Mouse (Mus musculus) ES-E14 (cell line): Measurements from ENCODE around the gene E2f6. TPM values are rescaled to one million over a fixed set of nuclear protein-coding genes. Genes with fewer than 3 reads are reported as not detected.

ENCODE experiments used
- DNase-seq: peaks from one replicate; pipeline ENCODE4 v3.0.0-alpha.2; 2013; ENCODE audit warnings: low read depth, low spot score
- H3K27ac ChIP-seq: 2 replicates; pipeline ENCODE4 v1.5.1; 2012; ENCODE audit warnings: low read depth, mild to moderate bottlenecking, low read length, moderate library complexity, mixed read lengths; ENCODE audit not compliant: poor library complexity, insufficient read depth, severe bottlenecking
- H3K36me3 ChIP-seq: 2 replicates; pipeline ENCODE4 v1.6.1; 2012; ENCODE audit warnings: mild to moderate bottlenecking, low read length, moderate library complexity, mixed read lengths; ENCODE audit not compliant: control insufficient read depth, poor library complexity, insufficient read depth, severe bottlenecking
- H3K4me1 ChIP-seq, 2 experiments: fragments of 150-350 bp in 1 of 2; sonication (generic) in 1 of 2; 2 replicates each; pipeline ENCODE4 v1.6.1; 2012; ENCODE audit warnings: low read length in 2 of 2, mild to moderate bottlenecking in 1 of 2, mixed read lengths in 1 of 2; ENCODE audit not compliant: control insufficient read depth in 2 of 2, insufficient read depth in 2 of 2, poor library complexity in 1 of 2
- H3K4me3 ChIP-seq, 2 experiments: fragments of 150-350 bp in 1 of 2; sonication (generic) in 1 of 2; 2 replicates each; pipeline ENCODE4 v1.5.1; 2012; ENCODE audit warnings: low read length in 2 of 2, low read depth in 1 of 2, mild to moderate bottlenecking in 1 of 2, mixed read lengths in 1 of 2; ENCODE audit not compliant: insufficient read depth in 1 of 2, poor library complexity in 1 of 2, severe bottlenecking in 1 of 2
- H3K9ac ChIP-seq: 2 replicates; pipeline ENCODE4 v1.6.1; 2012; ENCODE audit warnings: low read depth, mild to moderate bottlenecking, low read length, mixed read lengths; ENCODE audit not compliant: poor library complexity, insufficient read depth, severe bottlenecking
- H3K9me3 ChIP-seq: fragments of 150-350 bp; sonication (generic); 2 replicates; pipeline ENCODE4 v1.6.1; 2012; ENCODE audit warnings: low read depth, mild to moderate bottlenecking, low read length; ENCODE audit not compliant: control insufficient read depth, insufficient read depth
- CHD2 ChIP-seq: IDR thresholded peaks from 2 replicates; pipeline ENCODE4 v1.6.1; 2014; ENCODE audit warnings: mild to moderate bottlenecking, low read depth, low read length, inconsistent platforms
- HCFC1 ChIP-seq: IDR thresholded peaks from 2 replicates; pipeline ENCODE4 v1.6.1; 2012; ENCODE audit warnings: low read length, inconsistent platforms, borderline replicate concordance; ENCODE audit not compliant: insufficient read depth
- MAFK ChIP-seq: IDR thresholded peaks from 2 replicates; pipeline ENCODE4 v1.6.1; 2014; ENCODE audit warnings: mild to moderate bottlenecking, low read depth, low read length, inconsistent platforms; ENCODE audit not compliant: insufficient read depth
- ZC3H11A ChIP-seq: IDR thresholded peaks from 2 replicates; pipeline ENCODE4 v1.6.1; 2012; ENCODE audit warnings: low read depth, mild to moderate bottlenecking, inconsistent platforms, low read length, borderline replicate concordance
- ZNF384 ChIP-seq: IDR thresholded peaks from 2 replicates; pipeline ENCODE4 v1.6.1; 2012; ENCODE audit warnings: low read depth, low read length, inconsistent platforms
- in situ Hi-C, 2 experiments: fragments of 600-800 bp; cut with MboI; formaldehyde crosslinking; loops; one replicate each; pipeline ENCODE4 v1.15.1; 2025; ENCODE audit warnings: low sequenced_read_pairs in 2 of 2, inconsistent platforms in 1 of 2; ENCODE audit not compliant: unreplicated experiment in 2 of 2
- total RNA-seq: library from RNA; depleted of rRNA; stranded (reverse); fragments of 300-350 nt; gene quantifications from 2 replicates; pipeline ENCODE4 v1.2.3, GENCODE M21; 2012; rRNA removed

The E2f6 gene
- 10.5 and 12.0 TPM in 2 replicates for total RNA-seq

DNA sequence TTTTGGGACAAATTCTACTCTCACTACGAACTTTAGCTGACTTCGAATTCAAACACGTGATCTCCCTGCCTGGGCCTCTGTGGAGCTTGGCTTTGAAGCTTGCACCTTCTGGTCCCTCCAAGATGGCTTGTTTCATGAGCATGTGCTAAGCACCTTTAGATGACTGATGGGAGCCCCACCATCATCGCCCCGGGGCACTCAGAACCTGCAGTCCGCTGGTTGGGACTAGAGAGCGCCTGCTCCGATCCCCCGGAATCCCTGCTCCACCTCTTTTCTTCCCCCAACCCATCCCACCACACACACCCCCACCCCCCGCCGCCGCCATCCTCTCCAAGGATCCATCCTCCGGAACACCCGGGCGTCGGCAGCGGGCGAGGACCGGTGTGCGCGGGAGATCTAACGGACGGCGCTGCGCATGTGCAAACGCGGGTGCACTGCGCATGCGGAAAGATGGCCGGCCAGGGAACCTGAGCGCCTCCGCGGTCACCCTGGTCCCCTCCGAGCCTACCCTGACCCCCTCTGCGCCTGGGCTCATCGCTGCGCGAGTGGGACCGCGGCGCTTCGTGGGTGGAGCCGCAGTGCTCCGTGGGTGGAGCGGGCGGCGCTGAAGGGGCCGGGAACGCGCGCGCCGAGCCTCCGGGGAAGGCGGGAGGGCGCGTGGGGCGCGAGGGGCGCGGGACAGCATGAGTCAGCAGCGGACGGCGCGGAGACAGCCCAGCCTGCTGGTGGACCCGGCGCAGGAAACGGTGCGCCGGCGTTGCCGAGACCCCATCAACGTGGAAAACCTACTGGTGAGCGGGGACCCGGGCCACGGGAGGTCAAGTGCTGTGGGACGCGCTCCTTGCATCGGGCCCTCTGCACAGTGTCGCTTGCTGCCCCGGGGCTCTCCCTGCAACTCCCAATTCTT lies at the start of gene E2f6:
E2f6 (plus strand) TSS at position 439 of the 907 bp plus-strand sequence.
- Histone ChIP-seq H3K9me3 (no peaks in the 10 kb centered on the region), H3K4me3 (peak within 1 kb of the TSS; percentile 67 to 70), H3K9ac (peak within 1 kb of the TSS; percentile 77), H3K4me1 (no peaks in the 10 kb centered on the region), H3K36me3 (peaks cover 3% of the 10 kb centered on the region; the same call in 1 of the 2 replicates), H3K27ac (no peak within 1 kb of the TSS; the same call in 1 of the 2 replicates)
- DNase-seq: no peak
- in situ Hi-C loops: no loop called here
- TF ChIP-seq HCFC1: no peak
- 0 out of 2 replicates have a peak, but pooled peaks have one; percentile 42 for TF ChIP-seq MAFK

DNA sequence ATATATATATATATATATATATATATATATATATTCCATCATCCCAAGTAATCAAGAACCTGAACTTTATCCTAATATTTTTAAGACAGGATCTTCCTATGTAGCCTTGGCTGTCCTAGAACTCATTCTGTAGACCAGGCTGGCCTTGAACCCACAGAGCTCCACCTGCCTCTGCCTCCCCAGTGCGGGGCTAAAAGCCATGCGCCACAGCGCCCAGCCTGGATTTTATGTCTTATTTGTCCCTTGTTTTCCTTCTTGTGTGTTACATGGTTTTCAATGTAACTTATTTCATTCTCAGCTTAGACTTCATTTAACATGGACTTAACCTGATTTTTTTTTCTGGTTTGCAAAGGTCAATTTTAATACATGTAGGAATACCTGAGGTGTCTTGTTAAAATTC lies 49.3 kb upstream of the E2f6 start:
- Histone ChIP-seq H3K36me3 (no peaks in the 10 kb centered on the region), H3K9ac (no peak overlapping the region), H3K9me3 (no peaks in the 10 kb centered on the region), H3K4me1 (no peaks in the 10 kb centered on the region), H3K27ac (no peak overlapping the region), H3K4me3 (no peak overlapping the region)
- DNase-seq: no peak
- in situ Hi-C loops: no loop called here
- TF ChIP-seq CHD2 (no peak), HCFC1 (no peak), MAFK (no peak), ZC3H11A (no peak), ZNF384 (no peak)

DNA sequence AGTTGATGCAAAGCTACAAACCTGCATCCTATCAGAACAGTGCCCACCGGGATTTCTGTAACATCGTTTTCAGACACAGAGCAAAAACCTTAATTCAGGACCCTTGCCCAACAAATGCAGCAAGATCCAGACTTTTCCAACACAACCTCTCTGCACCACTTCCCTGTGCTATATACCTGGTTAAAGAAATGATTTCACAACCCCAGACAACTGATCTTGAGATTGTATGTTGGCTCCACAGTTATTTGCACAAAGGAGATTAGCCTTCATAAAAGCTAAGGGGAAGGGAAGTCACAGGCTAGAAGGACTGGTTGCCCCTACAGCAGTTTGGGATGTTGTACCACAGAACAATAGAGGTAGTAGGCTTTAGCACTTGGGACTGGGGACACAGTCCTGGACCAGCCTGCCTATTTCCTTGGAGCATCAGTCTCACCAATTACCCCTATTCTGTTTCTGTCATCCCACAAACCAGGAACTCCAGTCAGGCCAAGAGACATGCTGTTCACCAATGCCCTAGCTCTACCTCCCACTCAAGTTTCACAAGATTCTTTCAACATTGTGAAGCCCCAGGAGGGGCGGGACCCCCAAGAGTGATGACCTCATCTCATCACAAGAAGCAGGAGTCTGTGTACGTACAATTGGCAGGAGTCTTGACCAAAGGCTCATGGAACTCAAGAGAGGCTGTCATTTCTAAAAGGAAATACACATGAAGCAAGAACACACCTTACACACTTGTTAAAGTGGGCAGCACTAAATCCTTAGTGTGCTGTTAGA lies 46.9 kb upstream of the E2f6 start:
- DNase-seq: no peak
- no peak overlapping the region for H3K9ac ChIP-seq
- H3K36me3 ChIP-seq: no peaks in the 10 kb centered on the region
- H3K4me1 ChIP-seq: no peaks in the 10 kb centered on the region
- no peak for TF ChIP-seq ZNF384
- TF ChIP-seq HCFC1: no peak
- no peak for TF ChIP-seq ZC3H11A
- TF ChIP-seq CHD2: no peak
- no peak for TF ChIP-seq MAFK
- in situ Hi-C loops: no loop called here
- H3K27ac ChIP-seq: no peak overlapping the region
- no peaks in the 10 kb centered on the region for H3K9me3 ChIP-seq
- H3K4me3 ChIP-seq: no peak overlapping the region

DNA sequence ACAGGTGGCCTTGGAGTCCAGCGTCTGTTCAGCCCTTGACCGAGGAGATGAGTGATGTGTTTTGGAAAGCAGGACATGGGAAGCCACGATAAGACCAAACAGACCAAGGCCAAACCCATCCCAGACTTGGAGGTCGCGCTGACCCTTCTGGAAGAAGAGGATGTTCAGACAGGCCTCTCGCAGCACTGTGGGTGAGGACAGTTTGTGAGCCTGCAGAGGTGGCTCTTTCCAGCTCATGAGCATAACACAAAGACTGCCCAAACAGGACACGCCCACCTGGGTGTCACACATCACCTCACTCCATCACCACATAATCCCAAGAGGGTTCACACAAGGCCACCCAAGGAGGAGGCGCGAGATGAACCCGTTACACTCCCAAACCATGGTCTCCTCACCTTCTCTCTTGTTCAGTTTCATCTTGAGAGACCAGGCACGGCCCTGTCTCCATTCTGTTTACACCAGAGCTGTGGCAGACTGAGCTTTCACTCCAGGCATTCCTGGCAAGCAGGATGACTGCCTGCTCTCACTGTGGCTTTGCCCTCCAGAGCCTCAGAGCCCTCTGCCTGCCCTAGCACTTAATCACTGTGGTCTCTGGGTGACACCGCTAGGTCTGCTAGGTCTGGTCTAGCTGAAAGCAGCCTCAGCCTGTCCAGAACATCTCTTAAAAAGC lies 45.9 kb upstream of the E2f6 start:
- DNase-seq: no peak
- in situ Hi-C loops: no loop called here
- H3K4me1 ChIP-seq: no peaks in the 10 kb centered on the region
- no peak overlapping the region for H3K27ac ChIP-seq
- no peaks in the 10 kb centered on the region for H3K36me3 ChIP-seq
- H3K4me3 ChIP-seq: no peak overlapping the region
- no peak overlapping the region for H3K9ac ChIP-seq
- H3K9me3 ChIP-seq: no peaks in the 10 kb centered on the region
- no peak for TF ChIP-seq ZNF384
- no peak for TF ChIP-seq ZC3H11A
- TF ChIP-seq MAFK: no peak
- no peak for TF ChIP-seq HCFC1
